Mouse (Mus musculus) cerebellum, adult 2 months (tissue): ENCODE data around the gene Castor1.

Source experiments
- CTCF ChIP-seq: fragments of 200-500 bp; IDR thresholded peaks from 2 replicates; pipeline ENCODE4 v1.5.1; 2011; ENCODE audit warnings: low read depth, mild to moderate bottlenecking, control low read depth, low read length, moderate library complexity, borderline replicate concordance; ENCODE audit not compliant: insufficient read depth
- POLR2A ChIP-seq: fragments of 200-500 bp; IDR thresholded peaks from 2 replicates; pipeline ENCODE4 v1.6.1; 2011; ENCODE audit warnings: low read length, control low read depth, borderline replicate concordance; ENCODE audit not compliant: insufficient read depth

GRCm38 (mm10) chr11:4237389-4237912, 19.4 kb downstream of the Castor1 start:
- TF ChIP-seq CTCF (no peak), POLR2A (no peak)
